Mouse (Mus musculus) left cerebral cortex, adult 11 months (tissue): ENCODE measurements around the gene Zfp965.
"Not testable (repeated sequence)": the region's sequence is repeated elsewhere in the genome, so short reads cannot be mapped to it uniquely, and the experiment has no call there.

ENCODE experiments used
- DNase-seq: peaks from one replicate; pipeline ENCODE4 v3.0.0; 2022; ENCODE audit warnings: low spot score

Zfp965 gene

GRCm38 (mm10) chr2:175469685-175470084 is at the start of gene Zfp965:
TSS of gene Zfp965 (plus strand) at chr2:175469985.
- DNase-seq = not testable (repeated sequence)

- not testable (repeated sequence) for DNase-seq
These were observed 34.1 kb upstream of the Zfp965 start, which contains the start of gene Gm4724 for GRCm38 (mm10) chr2:175435707-175436106. TSS of gene Gm4724 (minus strand) at chr2:175435807.
